Mouse (Mus musculus): ENCODE measurements around the gene Qsox2. TPM values are rescaled to one million over a fixed set of nuclear protein-coding genes. Genes with fewer than 3 reads are reported as not detected.

Gene Qsox2
- polyA plus RNA-seq, 1 experiment from 2014 or later: 21.2 TPM

- Histone ChIP-seq H3K9ac (ENCODE audit: low read length) (no peak overlapping the region), H3K9me3 (ENCODE audit: control insufficient read depth, low read length) (no peaks in the 10 kb centered on the region), H3K4me2 (ENCODE audit: low read depth, low read length) (no peak overlapping the region), H3K36me3 (ENCODE audit: control insufficient read depth, insufficient read depth, low read length) (no peaks in the 10 kb centered on the region), H3K4me3 (ENCODE audit: low read length) (no peak overlapping the region), H3K4me1 (replicated peaks; ENCODE audit: control insufficient read depth, insufficient read depth, low read length) (peaks cover 18% of the 10 kb centered on the region), H3K27ac (ENCODE audit: low read length) (no peak overlapping the region), H3K27me3 (ENCODE audit: control insufficient read depth, insufficient read depth, low read depth, low read length) (no peaks in the 10 kb centered on the region)
- no peak for ATAC-seq (ENCODE audit: low read depth)
- WGBS: 42% methylated on average over 5 of the region's 5 CpGs
Observed at GRCm38 (mm10) chr2:26234253-26234652, 3.1 kb downstream of the Qsox2 start.

DNA sequence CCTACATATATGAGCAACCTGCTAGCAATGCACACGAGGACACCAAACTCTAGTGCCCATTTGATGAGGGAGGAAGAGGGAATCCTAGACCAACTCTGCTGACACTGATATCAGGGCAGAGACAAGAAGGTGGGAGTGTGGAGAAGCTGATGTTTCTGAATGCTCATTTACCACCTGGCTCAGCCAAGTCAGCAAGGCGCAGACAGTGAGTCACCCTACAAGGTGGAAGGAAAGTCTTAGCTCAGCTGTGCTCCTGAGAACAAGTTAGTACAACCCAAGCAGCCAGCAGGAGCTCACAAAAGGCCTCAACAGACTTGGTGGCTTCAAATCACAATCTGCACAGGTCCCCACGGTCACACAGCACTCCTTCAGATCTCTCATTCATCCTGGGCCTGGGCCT is 6.0 kb downstream of the Qsox2 start:
- ATAC-seq (ENCODE audit: low read depth): no peak
- H3K4me1 ChIP-seq (replicated peaks; ENCODE audit: control insufficient read depth, insufficient read depth, low read length): peaks cover 15% of the 10 kb centered on the region

GRCm38 (mm10) chr2:26230253-26230652 is 7.1 kb downstream of the Qsox2 start:
- H3K27me3 ChIP-seq (ENCODE audit: control insufficient read depth, insufficient read depth, low read depth, low read length): no peaks in the 10 kb centered on the region
- no peak overlapping the region for H3K4me2 ChIP-seq (ENCODE audit: low read depth, low read length)
- peaks cover 10% of the 10 kb centered on the region; the same call in 1 of the 2 replicates for H3K4me1 ChIP-seq (replicated peaks; ENCODE audit: control insufficient read depth, insufficient read depth, low read length)
- no peaks in the 10 kb centered on the region for H3K9me3 ChIP-seq (ENCODE audit: control insufficient read depth, low read length)
- 64% methylated on average over 4 of the region's 4 CpGs for WGBS
- no peak overlapping the region for H3K9ac ChIP-seq (ENCODE audit: low read length)
- H3K36me3 ChIP-seq (ENCODE audit: control insufficient read depth, insufficient read depth, low read length): peaks cover 2% of the 10 kb centered on the region; the same call in 1 of the 2 replicates
- no peak overlapping the region for H3K27ac ChIP-seq (ENCODE audit: low read length)
- H3K4me3 ChIP-seq (ENCODE audit: low read length): no peak overlapping the region
- no peak for ATAC-seq (ENCODE audit: low read depth)

More for the DNA sequence above, 6.0 kb downstream of the Qsox2 start:
- Histone ChIP-seq H3K27me3 (ENCODE audit: control insufficient read depth, insufficient read depth, low read depth, low read length) (no peaks in the 10 kb centered on the region), H3K9ac (ENCODE audit: low read length) (no peak overlapping the region), H3K36me3 (ENCODE audit: control insufficient read depth, insufficient read depth, low read length) (0 out of 2 replicates have a peak, but pooled peaks cover under 1% of the 10 kb centered on the region), H3K27ac (ENCODE audit: low read length) (no peak overlapping the region), H3K4me3 (ENCODE audit: low read length) (no peak overlapping the region), H3K4me2 (ENCODE audit: low read depth, low read length) (no peak overlapping the region), H3K9me3 (ENCODE audit: control insufficient read depth, low read length) (no peaks in the 10 kb centered on the region)
- WGBS: 76% methylated on average over 3 of the region's 3 CpGs

GRCm38 (mm10) chr2:26227788-26228187 is 9.5 kb downstream of the Qsox2 start:
- Histone ChIP-seq H3K27me3 (ENCODE audit: control insufficient read depth, insufficient read depth, low read depth, low read length) (no peaks in the 10 kb centered on the region), H3K27ac (ENCODE audit: low read length) (no peak overlapping the region), H3K4me3 (ENCODE audit: low read length) (no peak overlapping the region), H3K9me3 (ENCODE audit: control insufficient read depth, low read length) (no peaks in the 10 kb centered on the region), H3K9ac (ENCODE audit: low read length) (no peak overlapping the region), H3K36me3 (ENCODE audit: control insufficient read depth, insufficient read depth, low read length) (peaks cover 5% of the 10 kb centered on the region; the same call in 1 of the 2 replicates), H3K4me2 (ENCODE audit: low read depth, low read length) (no peak overlapping the region), H3K4me1 (replicated peaks; ENCODE audit: control insufficient read depth, insufficient read depth, low read length) (no peaks in the 10 kb centered on the region)
- WGBS: 62% methylated on average over 1 of the region's 1 CpGs
- peak; percentile 76 for ATAC-seq (ENCODE audit: low read depth)

DNA sequence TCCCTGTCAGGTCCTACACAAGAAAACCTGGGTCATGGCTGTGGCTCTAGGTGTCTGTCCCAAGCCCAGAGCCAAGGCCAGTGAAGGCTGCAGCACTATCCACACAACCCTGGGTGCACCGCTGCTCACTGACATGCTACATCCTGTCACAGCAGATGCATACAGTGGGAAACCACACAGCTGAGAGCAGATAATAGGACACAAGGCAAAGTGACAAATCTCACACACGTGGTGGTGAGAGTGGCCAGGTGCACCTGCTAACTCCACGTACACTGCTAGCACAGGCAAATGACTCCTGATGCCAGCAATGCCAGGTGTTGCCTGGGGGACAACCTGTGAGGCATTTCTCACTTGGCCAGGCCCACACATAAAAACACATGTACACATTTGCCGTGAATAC is 12.1 kb downstream of the Qsox2 start:
- Histone ChIP-seq H3K4me2 (ENCODE audit: low read depth, low read length) (no peak overlapping the region), H3K4me1 (replicated peaks; ENCODE audit: control insufficient read depth, insufficient read depth, low read length) (no peaks in the 10 kb centered on the region), H3K27me3 (ENCODE audit: control insufficient read depth, insufficient read depth, low read depth, low read length) (no peaks in the 10 kb centered on the region), H3K36me3 (ENCODE audit: control insufficient read depth, insufficient read depth, low read length) (peaks cover 5% of the 10 kb centered on the region; the same call in 1 of the 2 replicates), H3K9me3 (ENCODE audit: control insufficient read depth, low read length) (no peaks in the 10 kb centered on the region), H3K27ac (ENCODE audit: low read length) (no peak overlapping the region), H3K9ac (ENCODE audit: low read length) (no peak overlapping the region), H3K4me3 (ENCODE audit: low read length) (no peak overlapping the region)
- 82% methylated on average over 4 of the region's 4 CpGs for WGBS
- no peak for ATAC-seq (ENCODE audit: low read depth)

GRCm38 (mm10) chr2:26223961-26224360 is 13.4 kb downstream of the Qsox2 start:
- no peak overlapping the region for H3K4me3 ChIP-seq (ENCODE audit: low read length)
- no peaks in the 10 kb centered on the region for H3K4me1 ChIP-seq (replicated peaks; ENCODE audit: control insufficient read depth, insufficient read depth, low read length)
- no peak overlapping the region for H3K9ac ChIP-seq (ENCODE audit: low read length)
- H3K36me3 ChIP-seq (ENCODE audit: control insufficient read depth, insufficient read depth, low read length): peaks cover 5% of the 10 kb centered on the region; the same call in 1 of the 2 replicates
- H3K4me2 ChIP-seq (ENCODE audit: low read depth, low read length): no peak overlapping the region
- H3K27me3 ChIP-seq (ENCODE audit: control insufficient read depth, insufficient read depth, low read depth, low read length): no peaks in the 10 kb centered on the region
- 85% methylated on average over 3 of the region's 3 CpGs for WGBS
- no peak for ATAC-seq (ENCODE audit: low read depth)
- H3K9me3 ChIP-seq (ENCODE audit: control insufficient read depth, low read length): no peaks in the 10 kb centered on the region
- H3K27ac ChIP-seq (ENCODE audit: low read length): no peak overlapping the region

DNA sequence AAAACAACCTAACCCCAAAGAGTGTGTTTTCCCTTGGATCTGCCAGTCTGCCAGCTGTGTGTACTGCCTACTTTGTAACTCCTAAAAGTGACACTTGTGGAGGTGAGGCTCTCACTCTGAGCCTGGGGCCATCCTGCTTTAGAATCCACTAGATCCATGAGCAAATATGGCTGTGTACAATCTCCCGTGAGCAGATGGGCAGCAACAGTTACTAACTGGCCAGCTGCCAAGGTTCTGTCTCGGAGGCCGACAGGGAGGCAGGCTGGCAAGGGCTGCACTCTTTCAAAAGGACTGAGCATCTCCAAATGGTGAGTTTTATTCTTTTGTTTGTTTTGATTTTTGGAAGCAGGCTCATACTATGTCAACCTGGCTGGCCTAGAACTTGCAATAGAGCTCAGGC is 22.8 kb downstream of the Qsox2 start:
- WGBS: 14% methylated on average over 3 of the region's 3 CpGs
- no peak for ATAC-seq (ENCODE audit: low read depth)

DNA sequence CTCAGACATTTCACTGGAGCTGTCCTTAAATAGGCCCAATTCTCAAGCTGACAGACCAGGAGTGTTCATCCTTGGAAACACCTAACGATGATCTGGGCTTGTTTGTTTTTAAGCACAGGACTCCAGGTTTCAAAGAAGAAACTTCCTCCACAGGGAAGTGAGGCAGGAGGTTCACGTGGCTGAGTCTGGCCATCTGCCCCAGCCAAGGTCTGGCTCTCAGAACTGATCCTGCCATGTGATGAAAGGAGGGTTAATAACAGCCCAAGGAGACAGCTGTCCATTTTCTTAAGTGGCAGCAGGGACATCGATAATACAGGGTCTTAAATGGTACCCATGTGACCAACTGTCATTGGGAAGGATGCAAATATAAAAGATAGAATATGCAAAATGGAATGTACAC is 27.8 kb downstream of the Qsox2 start:
- no peaks in the 10 kb centered on the region for H3K9me3 ChIP-seq (ENCODE audit: control insufficient read depth, low read length)
- H3K9ac ChIP-seq (ENCODE audit: low read length): no peak overlapping the region
- peaks cover 17% of the 10 kb centered on the region for H3K36me3 ChIP-seq (ENCODE audit: control insufficient read depth, insufficient read depth, low read length)
- peaks cover 35% of the 10 kb centered on the region for H3K27me3 ChIP-seq (ENCODE audit: control insufficient read depth, insufficient read depth, low read depth, low read length)
- no peak overlapping the region for H3K27ac ChIP-seq (ENCODE audit: low read length)
- ATAC-seq (ENCODE audit: low read depth): no peak
- WGBS: 66% methylated on average over 3 of the region's 3 CpGs
- H3K4me1 ChIP-seq (replicated peaks; ENCODE audit: control insufficient read depth, insufficient read depth, low read length): peaks cover 3% of the 10 kb centered on the region; the same call in 1 of the 2 replicates
- H3K4me3 ChIP-seq (ENCODE audit: low read length): no peak overlapping the region
- no peak overlapping the region for H3K4me2 ChIP-seq (ENCODE audit: low read depth, low read length)

More for the DNA sequence above, 22.8 kb downstream of the Qsox2 start:
- Histone ChIP-seq H3K27me3 (ENCODE audit: control insufficient read depth, insufficient read depth, low read depth, low read length) (no peaks in the 10 kb centered on the region), H3K9ac (ENCODE audit: low read length) (no peak overlapping the region), H3K36me3 (ENCODE audit: control insufficient read depth, insufficient read depth, low read length) (peaks cover 26% of the 10 kb centered on the region), H3K9me3 (ENCODE audit: control insufficient read depth, low read length) (no peaks in the 10 kb centered on the region), H3K4me3 (ENCODE audit: low read length) (no peak overlapping the region), H3K27ac (ENCODE audit: low read length) (no peak overlapping the region), H3K4me1 (replicated peaks; ENCODE audit: control insufficient read depth, insufficient read depth, low read length) (no peaks in the 10 kb centered on the region), H3K4me2 (ENCODE audit: low read depth, low read length) (no peak overlapping the region)

DNA sequence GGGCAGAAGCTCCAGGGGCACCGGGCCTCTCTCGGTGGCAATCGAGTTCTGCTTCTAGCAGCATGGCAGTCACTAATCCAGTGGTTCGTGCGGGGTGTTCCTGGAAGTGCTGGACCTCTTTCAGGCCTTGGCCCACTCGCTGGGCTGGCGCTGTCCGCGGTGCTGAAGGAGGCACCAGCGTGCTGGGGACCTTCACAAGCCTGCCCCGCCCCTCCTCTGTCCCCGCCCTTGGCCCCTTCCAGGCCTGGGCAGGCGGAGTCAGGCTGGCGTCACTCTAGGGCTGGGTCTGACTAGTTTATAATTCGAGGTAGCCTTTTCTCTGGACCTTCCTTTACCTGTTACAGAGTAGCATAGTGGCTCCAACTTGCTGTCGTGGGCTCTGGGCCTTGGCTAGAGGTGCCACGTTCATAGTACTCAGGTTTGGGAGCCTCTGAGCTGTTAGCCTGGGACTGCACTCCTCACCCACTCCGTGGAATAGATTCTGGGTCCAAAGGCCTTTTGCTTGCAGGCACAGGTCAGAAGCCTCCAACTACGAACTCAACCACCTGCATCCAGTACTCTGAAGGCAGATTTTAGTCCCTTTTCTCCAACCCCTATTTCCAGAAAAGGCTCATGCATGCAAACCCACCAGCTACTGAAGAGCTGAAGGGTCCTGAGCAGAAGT is 29.1 kb downstream of the Qsox2 start, which contains the start of gene Lhx3:
Lhx3 (minus strand) TSS at position 164 of the 664 bp plus-strand sequence.
- Histone ChIP-seq H3K36me3 (ENCODE audit: control insufficient read depth, insufficient read depth, low read length) (peaks cover 12% of the 10 kb centered on the region), H3K27me3 (ENCODE audit: control insufficient read depth, insufficient read depth, low read depth, low read length) (peaks cover 48% of the 10 kb centered on the region), H3K4me2 (ENCODE audit: low read depth, low read length) (no peak within 1 kb of the TSS), H3K4me3 (ENCODE audit: low read length) (no peak within 1 kb of the TSS), H3K9ac (ENCODE audit: low read length) (no peak within 1 kb of the TSS), H3K27ac (ENCODE audit: low read length) (no peak within 1 kb of the TSS), H3K9me3 (ENCODE audit: control insufficient read depth, low read length) (no peaks in the 10 kb centered on the region), H3K4me1 (replicated peaks; ENCODE audit: control insufficient read depth, insufficient read depth, low read length) (peaks cover 3% of the 10 kb centered on the region; the same call in 1 of the 2 replicates)
- WGBS: 6% methylated on average over 19 of the region's 19 CpGs
- ATAC-seq (ENCODE audit: low read depth): peak; percentile 97
